In genomic region chr11:106572020-106572782, GRCm38 (mm10) we compare ENCODE assay signal across 8 mouse cellular contexts. TPM values are rescaled to one million over a fixed set of nuclear protein-coding genes. Genes with fewer than 3 reads are reported as not detected.
A peak's percentile ranks its signal among the peaks of the same experiment; 100 is the strongest.
DNase-seq lines count a peak whose midpoint lies in the region; ATAC-seq and TF ChIP-seq lines count a peak whose summit lies in the region.

No protein-coding gene starts in this region.

- H3K36me3 ChIP-seq in lung, embryonic 14.5 days (ENCODE audit: insufficient read depth) = peaks cover 6% of the 10 kb centered on the region; the same call in 1 of the 2 replicates

- WGBS in lung, embryonic 14.5 days = 31% methylated on average over 15 of the region's 15 CpGs

- DNase-seq in adrenal gland, adult (ENCODE audit: inconsistent age in 2 of 2, low spot score in 1 of 2) = peak; percentile 45 to 75
- no peak for DNase-seq in adrenal gland, adult 18-20 months (ENCODE audit: low spot score in 2 of 2)
- peak; percentile 36 for DNase-seq in lung, embryonic 14.5 days
- no peak for DNase-seq in lung, postnatal 14 days
- DNase-seq in kidney, adult 9 months = peak; percentile 43
- no peak for DNase-seq in spleen, adult 12 weeks (ENCODE audit: low spot score)
- DNase-seq in testis, postnatal 10 days (ENCODE audit: low spot score) = no peak

- H3K4me2 ChIP-seq in lung, embryonic 14.5 days = no peak overlapping the region

- H3K4me3 ChIP-seq in lung, embryonic 14.5 days (ENCODE audit: low read depth, low read length) = no peak overlapping the region

- no peak overlapping the region for H3K9ac ChIP-seq in lung, embryonic 14.5 days

- H3K27me3 ChIP-seq in lung, embryonic 14.5 days (ENCODE audit: insufficient read depth, low read length) = no peaks in the 10 kb centered on the region

- ATAC-seq in lung, embryonic 14.5 days (ENCODE audit: insufficient read depth) = 0 out of 2 replicates have a peak, but pooled peaks have one; percentile 42
- ATAC-seq in megakaryocyte-erythroid progenitor cell, adult 5-6 weeks (replicated peaks; ENCODE audit: low FRiP score, low TSS enrichment, poor library complexity, severe bottlenecking) = 0 out of 2 replicates have a peak, but pooled peaks have one; percentile 9

- H3K9me3 ChIP-seq in lung, embryonic 14.5 days (ENCODE audit: low read depth, low read length) = no peaks in the 10 kb centered on the region

- TF ChIP-seq CTCF in lung, embryonic 14.5 days (IDR thresholded peaks at IDR 0.05; ENCODE audit: low read depth) = no peak

- H3K4me1 ChIP-seq in lung, embryonic 14.5 days (ENCODE audit: insufficient read depth) = peaks cover 21% of the 10 kb centered on the region

- H3K27ac ChIP-seq in lung, embryonic 14.5 days (ENCODE audit: low read depth) = no peak overlapping the region

RNA-seq across cellular contexts. Expression of gene Tex2, which starts 41.0 kb away (rescaled TPM):
- total RNA-seq in adrenal gland, adult 18-20 months (2021) = 10 to 100 TPM; 52.1 to 54.2 TPM
- polyA plus RNA-seq in lung, embryonic 14.5 days (2014; fragmentation: Nextera tagmentation; extraction: Ambion mirVana) = 10.9 and 11.3 TPM in 2 replicates
- 23.4 and 24.2 TPM in 2 replicates for total RNA-seq in megakaryocyte-erythroid progenitor cell, adult 5-6 weeks (2014; fragmentation: Nextera tagmentation)
- 22.4 and 32.8 TPM in 2 replicates for total RNA-seq in megakaryocyte-erythroid progenitor cell, adult 5-6 weeks (2017)

Comparison
In these comparisons a context has a peak if more than half of its experiments do, and no peak if none do; other contexts are left out.
1. DNase-seq: peak in adrenal gland, adult (2 of 2), lung, embryonic 14.5 days (single experiment) and kidney, adult 9 months (single experiment); none in adrenal gland, adult 18-20 months (0 of 2), lung, postnatal 14 days (single experiment), spleen, adult 12 weeks (single experiment) and testis, postnatal 10 days (single experiment).